Mouse (Mus musculus): ENCODE results near the gene Ddc. TPM values are rescaled to one million over a fixed set of nuclear protein-coding genes. Genes with fewer than 3 reads are reported as not detected.

Gene Ddc
- polyA plus RNA-seq (2012) = 0.31 TPM in 2 replicates

DNA sequence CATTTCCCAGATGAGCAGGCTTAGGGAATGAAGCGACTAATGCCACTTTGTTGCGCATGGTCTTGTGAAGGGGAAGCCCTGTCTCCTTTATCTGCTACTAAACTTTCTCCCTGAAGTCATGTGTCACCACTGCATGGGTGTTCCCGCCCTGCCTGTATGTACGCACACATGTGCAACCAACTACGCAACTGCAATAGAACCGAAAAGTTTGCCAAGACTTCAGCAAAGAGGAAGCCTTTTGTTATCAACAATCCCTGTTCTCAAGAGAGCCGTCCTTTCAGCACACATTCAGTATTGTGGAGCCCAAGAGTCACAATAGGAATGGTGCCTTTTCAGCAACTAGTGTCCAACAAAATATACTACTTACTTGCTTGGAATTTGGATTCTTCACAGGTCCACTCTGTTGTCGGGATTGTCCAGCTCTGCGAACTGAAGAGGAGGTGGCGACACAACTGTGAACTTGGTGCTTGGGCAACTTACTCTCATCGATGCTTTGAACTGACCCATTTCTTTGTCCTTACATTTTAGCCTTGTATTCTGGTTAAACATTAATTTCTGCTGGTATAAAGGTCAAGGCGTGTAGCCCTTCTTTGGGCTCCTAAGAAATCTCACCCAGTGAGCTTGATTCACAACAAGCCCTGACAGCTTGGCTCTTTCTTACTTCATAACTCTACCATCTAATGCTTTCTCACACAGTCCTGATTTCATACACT is at the start of gene Ddc:
TSS of gene Ddc (minus strand) at position 500 of the 713 bp plus-strand sequence.

DNA sequence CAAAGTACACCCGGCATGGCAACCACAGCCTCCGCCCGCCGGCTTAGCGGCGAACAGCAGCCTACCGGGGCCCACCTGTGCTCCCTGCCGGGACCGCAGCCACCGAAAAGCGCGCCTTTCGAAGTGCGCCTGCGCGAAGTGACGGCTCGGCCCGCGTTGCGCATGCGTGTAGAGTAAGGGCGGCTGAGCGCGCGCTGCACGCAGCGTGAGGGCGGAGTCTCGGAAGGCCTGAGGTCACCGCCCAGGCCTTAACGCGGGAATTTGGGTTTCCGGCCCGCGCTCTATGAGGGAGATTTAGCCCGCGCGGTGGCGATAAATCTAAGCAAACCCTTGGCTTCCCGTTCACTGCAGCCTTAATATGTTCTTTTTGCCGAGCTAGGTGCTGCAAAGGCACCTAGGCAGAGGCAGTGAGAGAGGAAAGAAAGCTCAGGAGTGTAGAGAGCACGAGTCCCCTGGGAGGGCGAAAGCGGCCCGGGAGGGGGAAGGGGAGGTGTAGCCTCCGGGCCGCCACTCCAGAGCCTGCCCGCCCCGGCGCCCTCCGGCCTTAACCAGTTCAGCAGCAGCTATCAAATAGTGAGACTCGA is 89.0 kb downstream of the Ddc start, which contains the start of gene Fignl1:
TSS of gene Fignl1 (minus strand) at position 143 of the 584 bp plus-strand sequence.

Other genes with a start within 250 kb of the Ddc start
- 248 and 283 TPM in 2 replicates for gene Ikzf1, start 213.1 kb downstream of the Ddc start, polyA plus RNA-seq (2012)
- 1.0 and 1.7 TPM in 2 replicates for gene Fignl1, start 89.2 kb downstream of the Ddc start, polyA plus RNA-seq (2012)
- gene Grb10, start 140.5 kb upstream of the Ddc start, polyA plus RNA-seq (2012) = 6.3 and 7.1 TPM in 2 replicates

Measured in megakaryocyte-erythroid progenitor cell, adult 5 weeks (primary cell).